Mouse (Mus musculus) erythroblast, embryonic 14.5 days (primary cell): ENCODE data around the gene Plcl2.

Source experiments
- GATA1 ChIP-seq: IDR thresholded peaks from 2 replicates; pipeline ENCODE4 v1.6.1; 2012; ENCODE audit warnings: low read length, inconsistent platforms, mixed read lengths
- TAL1 ChIP-seq: IDR thresholded peaks from 3 replicates; pipeline ENCODE4 v1.6.1; 2012; ENCODE audit warnings: low read length, inconsistent platforms, mixed read lengths

DNA sequence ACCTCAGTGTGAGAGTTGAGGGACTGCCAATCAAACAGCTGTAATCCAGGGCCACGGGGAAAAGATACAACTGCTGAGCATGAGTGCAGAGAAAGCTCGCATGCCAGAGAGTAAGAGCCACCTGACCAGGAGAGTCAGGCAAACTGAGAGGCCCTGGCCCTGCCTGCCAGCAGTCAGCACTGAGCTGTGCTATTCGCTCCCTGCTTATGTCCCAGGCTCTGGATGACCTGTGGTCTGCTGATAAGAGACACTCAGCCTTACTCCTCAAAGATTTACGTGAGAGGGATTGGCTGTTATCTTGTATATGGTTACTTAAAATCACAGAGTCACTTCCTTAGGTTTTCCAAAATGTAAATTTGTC, 146.2 kb downstream of the Plcl2 start:
- TF ChIP-seq GATA1 (no peak), TAL1 (no peak)
